Mouse (Mus musculus) C2C12 (cell line): ENCODE results near the gene Camta1. TPM values are rescaled to one million over a fixed set of nuclear protein-coding genes. Genes with fewer than 3 reads are reported as not detected.

Source experiments
- H3K27me3 ChIP-seq: one replicate; pipeline ENCODE4 v1.6.1; 2011; ENCODE audit not compliant: control insufficient read depth, insufficient read depth, insufficient read length
- H3K36me3 ChIP-seq: one replicate; pipeline ENCODE4 v1.6.1; 2011; ENCODE audit not compliant: control insufficient read depth, insufficient read depth
- H3K4me3 ChIP-seq: one replicate; pipeline ENCODE4 v1.5.1; 2011; ENCODE audit warnings: mild to moderate bottlenecking, control low read depth; ENCODE audit not compliant: poor library complexity, insufficient read depth, severe bottlenecking
- H3K79me2 ChIP-seq: one replicate; pipeline ENCODE4 v1.6.1; 2011; ENCODE audit not compliant: control insufficient read depth, insufficient read depth
- H3K79me3 ChIP-seq: one replicate; pipeline ENCODE4 v1.6.1; 2011; ENCODE audit warnings: low read depth, control low read depth
- H3ac ChIP-seq: one replicate; pipeline ENCODE3; 2011; ENCODE audit warnings: low read depth; ENCODE audit not compliant: control insufficient read depth, insufficient read length
- CEBPB ChIP-seq: IDR thresholded peaks from one replicate; pipeline ENCODE4 v1.6.1; 2011; ENCODE audit warnings: low read depth, mild to moderate bottlenecking, control low read depth, moderate library complexity
- CTCF ChIP-seq: IDR thresholded peaks from one replicate; pipeline ENCODE4 v1.5.1; 2011; ENCODE audit not compliant: control insufficient read depth, insufficient read depth, insufficient read length
- FOSL1 ChIP-seq: IDR thresholded peaks from one replicate; pipeline ENCODE4 v1.8.0; 2011; ENCODE audit warnings: mild to moderate bottlenecking, low read length; ENCODE audit not compliant: poor library complexity, insufficient read depth, severe bottlenecking
- MAX ChIP-seq: IDR thresholded peaks from one replicate; pipeline ENCODE4 v1.6.1; 2011; ENCODE audit warnings: mild to moderate bottlenecking, control low read depth
- MYOD1 ChIP-seq: IDR thresholded peaks from one replicate; pipeline ENCODE4 v1.6.1; 2011; ENCODE audit warnings: low read depth; ENCODE audit not compliant: control insufficient read depth, insufficient read length
- MYOG ChIP-seq: IDR thresholded peaks from one replicate; pipeline ENCODE4 v1.6.1; 2011; ENCODE audit not compliant: control insufficient read depth, insufficient read length; ENCODE audit errors: extremely low read depth
- USF1 ChIP-seq: IDR thresholded peaks from one replicate; pipeline ENCODE4 v1.6.1; 2011; ENCODE audit warnings: low read depth, mild to moderate bottlenecking, control low read depth, moderate library complexity
- polyA plus RNA-seq: library from polyadenylated mRNA; unstranded; fragments of >200 nt; fragmentation: generic; extraction: Trizol; gene quantifications from one replicate; pipeline ENCODE4 v1.2.1, GENCODE M21; 2012; ENCODE audit warnings: missing spikeins

The Camta1 gene
- polyA plus RNA-seq, 1 experiment = 21.7 TPM

DNA sequence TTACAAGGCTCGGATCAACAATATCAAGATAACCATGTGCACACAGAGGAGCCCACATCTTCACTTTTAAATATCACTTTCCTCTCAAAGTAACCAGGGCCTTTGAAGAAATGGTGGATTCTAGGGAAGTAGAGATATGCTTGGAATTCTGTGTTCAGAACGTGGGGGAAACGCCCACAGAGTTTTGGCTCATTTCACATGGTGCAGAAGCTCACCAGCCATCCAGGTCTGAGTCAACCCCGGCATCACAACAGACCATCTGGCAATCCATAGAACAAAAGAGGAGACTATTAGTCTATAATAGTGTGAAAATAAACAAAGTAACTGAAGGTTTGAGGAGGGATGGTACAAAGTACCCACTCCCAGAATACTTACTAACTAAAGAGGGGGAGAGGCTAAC is 626.7 kb downstream of the Camta1 start:
- TF ChIP-seq USF1 (no peak), MYOD1 (no peak), CEBPB (no peak), MYOG (no peak), FOSL1 (no peak), MAX (no peak), CTCF (no peak)
- H3K27me3 ChIP-seq = no peaks in the 10 kb centered on the region
- H3ac ChIP-seq = no peak overlapping the region
- H3K4me3 ChIP-seq = no peak overlapping the region
- no peaks in the 10 kb centered on the region for H3K79me2 ChIP-seq
- no peaks in the 10 kb centered on the region for H3K79me3 ChIP-seq
- no peaks in the 10 kb centered on the region for H3K36me3 ChIP-seq

DNA sequence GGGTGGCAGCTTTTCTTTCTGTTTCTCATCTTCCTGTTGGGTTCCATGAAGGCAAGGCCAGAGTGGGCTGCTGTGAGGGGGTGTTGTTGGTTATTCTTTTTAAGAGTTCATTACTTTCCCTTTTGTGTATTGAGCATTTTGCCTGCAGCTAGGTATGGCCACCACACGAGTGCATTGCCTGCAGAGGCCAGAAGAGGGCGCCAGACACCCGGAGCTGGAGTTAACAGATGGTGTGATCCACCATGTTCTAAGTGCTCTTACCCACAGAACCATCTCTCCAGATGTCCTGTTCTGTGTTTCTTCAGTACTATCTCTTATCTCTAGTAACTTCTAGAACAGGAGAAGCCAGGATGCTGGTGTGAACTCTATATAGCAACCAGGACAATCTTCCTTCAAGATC is 629.6 kb downstream of the Camta1 start:
- H3K4me3 ChIP-seq = no peak overlapping the region
- H3K79me3 ChIP-seq = no peaks in the 10 kb centered on the region
- H3K79me2 ChIP-seq = no peaks in the 10 kb centered on the region
- no peak overlapping the region for H3ac ChIP-seq
- TF ChIP-seq CEBPB (no peak), MAX (no peak), USF1 (no peak), CTCF (no peak), MYOG (no peak), FOSL1 (no peak), MYOD1 (no peak)
- H3K36me3 ChIP-seq = no peaks in the 10 kb centered on the region
- H3K27me3 ChIP-seq = no peaks in the 10 kb centered on the region

DNA sequence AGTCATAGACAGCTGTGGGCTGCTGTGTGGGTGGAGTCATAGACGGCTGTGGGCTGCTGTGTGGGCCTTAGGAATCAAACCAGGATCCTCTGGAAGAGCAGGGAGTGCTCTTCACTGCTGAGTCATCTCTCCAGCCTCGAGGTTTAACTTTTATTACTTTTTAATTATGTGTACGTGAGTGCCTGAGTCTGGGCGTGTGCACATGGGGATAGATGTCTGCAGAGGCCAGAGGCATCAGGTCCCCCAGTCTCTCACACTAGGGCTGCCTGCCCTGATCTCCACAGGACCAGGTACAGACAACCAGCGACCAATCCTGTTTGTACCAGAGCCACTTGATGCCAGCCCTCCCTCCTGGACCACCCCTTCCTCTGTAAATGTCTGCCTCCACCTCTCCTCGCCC is 632.6 kb downstream of the Camta1 start:
- TF ChIP-seq USF1 = no peak
- H3K27me3 ChIP-seq = no peaks in the 10 kb centered on the region
- H3K36me3 ChIP-seq = no peaks in the 10 kb centered on the region
- H3K79me2 ChIP-seq = no peaks in the 10 kb centered on the region
- no peaks in the 10 kb centered on the region for H3K79me3 ChIP-seq
- H3ac ChIP-seq = no peak overlapping the region
- H3K4me3 ChIP-seq = no peak overlapping the region

DNA sequence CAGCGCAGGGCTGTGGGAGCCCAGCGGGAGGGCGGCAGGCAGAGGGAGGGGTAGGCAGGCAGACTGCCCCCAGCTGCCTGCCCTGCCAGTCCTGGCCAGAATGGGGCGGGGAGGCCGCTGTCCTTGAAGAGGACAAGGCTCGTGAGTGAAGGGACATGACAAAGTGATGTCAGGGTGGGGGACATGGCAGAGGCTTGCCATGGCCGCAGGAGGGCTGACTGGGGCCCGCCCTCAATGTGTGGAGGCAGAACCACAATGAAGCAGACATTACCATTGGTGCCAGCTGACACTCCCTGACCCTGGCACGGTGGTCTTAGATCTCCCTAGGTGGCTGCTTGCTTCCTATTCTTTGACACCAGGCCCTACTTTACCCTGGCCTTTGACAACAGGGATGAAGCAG is 635.2 kb downstream of the Camta1 start:
- Histone ChIP-seq H3K79me2 (no peaks in the 10 kb centered on the region), H3K27me3 (no peaks in the 10 kb centered on the region), H3ac (no peak overlapping the region), H3K79me3 (no peaks in the 10 kb centered on the region), H3K4me3 (no peak overlapping the region), H3K36me3 (no peaks in the 10 kb centered on the region)
- TF ChIP-seq CTCF (no peak), CEBPB (no peak), MYOG (no peak), MYOD1 (no peak), FOSL1 (no peak), USF1 (no peak), MAX (no peak)

GRCm38 (mm10) chr4:151224017-151224416 is 637.7 kb downstream of the Camta1 start:
- TF ChIP-seq MAX (no peak), CTCF (no peak), MYOG (no peak), CEBPB (no peak), USF1 (no peak), FOSL1 (no peak), MYOD1 (no peak)
- no peak overlapping the region for H3ac ChIP-seq
- H3K4me3 ChIP-seq = no peak overlapping the region
- H3K79me3 ChIP-seq = no peaks in the 10 kb centered on the region
- no peaks in the 10 kb centered on the region for H3K36me3 ChIP-seq
- peaks cover 13% of the 10 kb centered on the region for H3K27me3 ChIP-seq
- no peaks in the 10 kb centered on the region for H3K79me2 ChIP-seq

DNA sequence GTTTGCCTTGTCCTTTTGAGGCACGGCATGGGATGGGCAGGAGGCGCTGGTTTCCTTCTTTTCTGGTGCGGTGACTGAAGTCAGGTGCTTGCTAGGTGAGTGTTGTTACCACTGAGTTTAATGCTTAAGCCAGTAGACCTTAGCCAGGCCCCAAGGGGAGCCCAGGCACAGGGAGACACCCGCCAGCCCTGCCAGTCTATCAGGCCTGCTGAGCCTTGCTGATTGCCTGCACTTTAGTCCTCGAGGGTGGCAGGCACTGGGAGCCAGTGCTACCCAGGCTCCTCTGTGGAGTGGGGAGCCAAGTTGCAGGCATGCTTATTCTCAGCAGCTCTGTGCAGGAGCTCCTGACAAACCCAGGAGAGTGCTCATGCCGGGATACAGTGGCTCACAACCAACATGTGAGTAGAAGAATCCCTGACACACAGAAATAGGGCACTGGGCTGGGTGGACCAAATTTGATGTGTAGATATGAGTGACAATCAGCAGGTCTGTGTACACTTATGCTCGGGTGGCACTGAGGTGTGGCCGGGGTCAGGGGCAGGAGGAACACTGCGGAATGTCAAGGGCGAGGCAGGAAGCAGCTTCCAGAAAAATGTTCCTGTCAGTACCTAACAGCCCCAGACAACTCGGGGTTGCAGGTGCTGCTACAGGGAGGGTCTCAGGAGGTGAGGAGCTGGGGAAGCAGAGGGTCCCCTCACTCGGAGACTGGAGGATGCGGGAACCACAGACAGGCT is 638.2 kb downstream of the Camta1 start:
- TF ChIP-seq FOSL1 (no peak), CTCF (no peak), MYOG (no peak), CEBPB (no peak), USF1 (no peak), MYOD1 (no peak), MAX (no peak)
- Histone ChIP-seq H3K36me3 (no peaks in the 10 kb centered on the region), H3K4me3 (no peak overlapping the region), H3K79me3 (no peaks in the 10 kb centered on the region), H3K27me3 (peaks cover 13% of the 10 kb centered on the region), H3ac (no peak overlapping the region), H3K79me2 (no peaks in the 10 kb centered on the region)
